Mouse (Mus musculus) heart, postnatal 4 days (tissue): ENCODE measurements at regions not wholly inside any gene's neighbourhood (a gene's known extent, or its start where the extent isn't known, plus 50 kb on each side); places are given as distances from the start of the nearest gene placed in this dataset.
A peak's percentile ranks its signal among the peaks of the same experiment; 100 is the strongest.
"Not testable (repeated sequence)": the region's sequence is repeated elsewhere in the genome, so short reads cannot be mapped to it uniquely, and the experiment has no call there.

Experiments used
- DNase-seq: peaks from one replicate; pipeline ENCODE4 v3.0.0; 2021

DNA sequence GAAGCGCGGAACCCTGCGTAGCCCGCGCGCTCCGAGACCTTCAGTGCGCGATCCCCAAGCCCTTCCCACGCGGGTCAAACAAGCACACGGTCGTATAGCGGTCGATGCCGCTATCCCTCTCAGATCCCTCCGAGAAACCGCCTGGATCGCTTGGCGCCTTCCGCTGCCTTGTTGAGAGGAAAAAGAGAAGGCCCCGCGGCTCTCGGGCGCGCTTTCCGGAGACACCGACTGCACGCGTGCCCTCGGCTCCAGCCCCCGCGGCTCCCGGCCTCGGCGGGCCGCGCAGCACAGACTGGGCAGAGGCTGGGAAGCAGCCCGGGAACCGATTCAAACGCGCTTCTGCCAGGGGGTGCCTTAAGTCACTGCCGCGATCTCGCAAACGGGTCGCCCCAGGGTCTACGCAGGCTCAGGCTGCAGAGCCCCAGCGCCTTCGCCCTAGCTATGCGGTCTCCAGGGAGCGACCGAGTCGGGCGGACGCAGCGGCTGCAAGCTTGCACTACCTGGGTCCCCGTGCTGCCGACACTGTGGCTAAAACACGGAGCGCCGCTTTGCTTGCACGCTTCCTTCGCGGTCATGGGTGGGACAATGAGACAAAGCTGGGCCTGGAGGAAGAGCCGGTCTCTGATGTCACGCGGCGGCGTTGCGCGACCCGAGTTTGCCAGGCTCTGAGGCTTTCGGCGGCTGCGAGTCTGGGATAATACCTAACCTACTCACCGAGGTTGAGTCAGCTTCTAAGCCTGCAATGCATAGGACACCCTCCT is 87.3 kb downstream of the Crisp4 start:
- no peak for DNase-seq

GRCm38 (mm10) chr1:18057646-18058210 is 88.0 kb downstream of the Crisp4 start:
- no peak for DNase-seq

GRCm38 (mm10) chr1:18057003-18057402 is 88.7 kb downstream of the Crisp4 start:
- DNase-seq = not testable (repeated sequence)

DNA sequence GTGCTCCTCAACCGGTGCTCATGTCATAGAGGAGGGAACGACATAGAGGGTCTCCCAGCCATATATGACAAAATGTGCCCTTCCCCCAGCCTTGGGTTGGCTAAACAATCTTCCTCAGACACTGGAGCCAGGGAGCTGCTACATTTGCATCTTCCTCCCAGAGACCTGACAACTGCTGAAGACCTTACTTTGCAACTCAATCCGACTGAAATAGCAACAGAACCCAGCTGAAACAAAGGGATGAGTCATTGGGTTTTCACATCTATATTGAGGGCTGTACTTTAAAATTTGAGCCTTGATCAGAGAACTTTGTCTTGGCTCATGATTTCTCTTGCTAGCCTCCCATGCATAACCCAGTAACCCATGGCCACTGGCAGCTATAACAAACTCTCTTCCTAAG is 115.5 kb downstream of the Crisp4 start:
- no peak for DNase-seq

DNA sequence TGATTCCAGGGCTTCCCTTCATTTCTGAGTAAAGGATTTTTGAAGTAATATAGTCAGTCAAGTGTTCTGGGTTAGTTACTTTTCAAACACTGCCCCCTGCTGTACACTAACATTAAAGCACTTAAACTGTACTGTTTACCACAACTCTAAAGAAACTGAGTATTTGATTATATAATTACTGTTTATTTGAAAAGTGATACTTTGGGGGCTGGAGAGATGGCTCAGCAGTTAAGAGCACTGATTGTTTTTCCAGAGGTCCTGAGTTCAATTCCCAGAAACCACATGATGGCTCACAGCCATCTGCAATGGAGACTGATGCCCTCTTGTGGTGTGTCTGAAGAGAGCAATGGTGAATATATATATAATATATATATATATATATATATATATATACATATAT is 132.8 kb downstream of the Crisp4 start:
- DNase-seq = not testable (repeated sequence)

- DNase-seq = peak; percentile 27
Measured at GRCm38 (mm10) chr1:17980604-17981003, 165.1 kb downstream of the Crisp4 start.

DNA sequence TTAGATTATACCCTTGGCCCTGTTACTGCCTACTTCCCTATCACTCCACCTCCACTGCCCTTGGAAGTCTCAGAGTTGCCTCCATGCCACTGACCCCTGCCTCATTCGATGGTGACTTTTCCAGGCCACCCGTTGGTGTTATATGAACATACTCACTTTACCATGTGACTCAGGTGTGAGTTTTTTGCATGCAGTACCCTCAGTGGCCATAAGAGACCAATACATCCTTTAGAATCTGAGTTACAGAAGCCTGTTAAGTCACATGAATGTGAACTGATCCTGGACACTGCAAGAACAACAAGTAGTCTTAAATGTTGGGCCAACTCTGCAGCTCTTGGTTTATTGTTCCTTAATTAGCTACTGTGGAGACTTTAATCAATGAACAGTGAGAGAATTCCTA is 167.6 kb downstream of the Crisp4 start:
- no peak for DNase-seq

DNA sequence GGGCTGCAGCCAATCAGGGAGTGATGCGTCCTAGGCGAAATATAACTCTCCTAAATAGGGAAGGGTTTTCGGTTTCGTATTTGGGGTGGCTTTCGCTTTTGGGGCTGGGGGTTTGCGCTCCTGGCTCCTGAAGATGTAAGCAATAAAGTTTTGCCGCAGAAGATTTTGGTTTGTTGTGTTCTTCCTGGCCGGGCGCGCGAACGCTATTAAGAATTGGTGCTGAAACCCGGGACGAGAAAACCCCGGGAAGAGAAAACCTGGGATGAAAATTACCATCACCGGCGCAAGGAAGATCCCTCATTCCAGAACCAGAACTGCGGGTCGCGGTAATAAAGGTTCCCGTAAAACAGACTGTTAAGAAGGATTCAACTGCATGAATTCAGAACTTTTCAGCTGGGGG is 188.8 kb downstream of the Crisp4 start:
- DNase-seq = not testable (repeated sequence)

- not testable (repeated sequence) for DNase-seq
Measured at GRCm38 (mm10) chr1:17932108-17932810, 213.4 kb downstream of the Crisp4 start.
